Mouse (Mus musculus) G1E (cell line): ENCODE measurements at regions not wholly inside any gene's neighbourhood (a gene's known extent, or its start where the extent isn't known, plus 50 kb on each side); places are given as distances from the start of the nearest gene placed in this dataset.

Experiments used
- CTCF ChIP-seq: IDR thresholded peaks from 2 replicates; pipeline ENCODE4 v1.5.1; 2012; ENCODE audit warnings: low read depth, low read length, inconsistent platforms, mixed read lengths
- GATA1 ChIP-seq: IDR thresholded peaks from 2 replicates; pipeline ENCODE4 v1.6.1; 2012; ENCODE audit warnings: borderline replicate concordance, low read length, inconsistent platforms, mixed read lengths

DNA sequence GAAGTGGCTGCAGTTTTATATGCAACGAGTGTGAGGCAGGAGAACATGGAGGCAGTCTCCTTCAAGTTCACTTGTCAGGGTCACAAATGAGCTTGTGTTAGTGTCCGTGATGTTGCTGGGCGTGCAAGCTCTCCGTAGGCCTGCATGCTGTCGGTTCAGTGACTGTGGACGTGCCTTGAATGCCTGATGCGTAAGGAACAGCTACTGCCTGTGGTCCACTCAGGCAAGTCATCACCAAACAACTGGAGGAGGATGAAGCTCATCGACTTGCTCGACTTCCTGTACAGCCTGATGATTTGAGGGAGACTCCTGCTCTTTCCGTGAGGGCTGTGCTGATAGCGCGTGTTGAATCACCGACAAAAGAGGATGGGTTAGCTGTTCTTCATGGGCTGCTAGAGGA lies 281.9 kb upstream of the Cnr1 start:
- TF ChIP-seq CTCF: no peak
- TF ChIP-seq GATA1: no peak
